Mouse (Mus musculus) thymus, postnatal 25 days (tissue): ENCODE data around the gene Cox6a1.
"Not testable (repeated sequence)": the region's sequence is repeated elsewhere in the genome, so short reads cannot be mapped to it uniquely, and the experiment has no call there.

ENCODE experiments used
- DNase-seq: peaks from one replicate; pipeline ENCODE4 v3.0.0; 2022

Gene Cox6a1

DNA sequence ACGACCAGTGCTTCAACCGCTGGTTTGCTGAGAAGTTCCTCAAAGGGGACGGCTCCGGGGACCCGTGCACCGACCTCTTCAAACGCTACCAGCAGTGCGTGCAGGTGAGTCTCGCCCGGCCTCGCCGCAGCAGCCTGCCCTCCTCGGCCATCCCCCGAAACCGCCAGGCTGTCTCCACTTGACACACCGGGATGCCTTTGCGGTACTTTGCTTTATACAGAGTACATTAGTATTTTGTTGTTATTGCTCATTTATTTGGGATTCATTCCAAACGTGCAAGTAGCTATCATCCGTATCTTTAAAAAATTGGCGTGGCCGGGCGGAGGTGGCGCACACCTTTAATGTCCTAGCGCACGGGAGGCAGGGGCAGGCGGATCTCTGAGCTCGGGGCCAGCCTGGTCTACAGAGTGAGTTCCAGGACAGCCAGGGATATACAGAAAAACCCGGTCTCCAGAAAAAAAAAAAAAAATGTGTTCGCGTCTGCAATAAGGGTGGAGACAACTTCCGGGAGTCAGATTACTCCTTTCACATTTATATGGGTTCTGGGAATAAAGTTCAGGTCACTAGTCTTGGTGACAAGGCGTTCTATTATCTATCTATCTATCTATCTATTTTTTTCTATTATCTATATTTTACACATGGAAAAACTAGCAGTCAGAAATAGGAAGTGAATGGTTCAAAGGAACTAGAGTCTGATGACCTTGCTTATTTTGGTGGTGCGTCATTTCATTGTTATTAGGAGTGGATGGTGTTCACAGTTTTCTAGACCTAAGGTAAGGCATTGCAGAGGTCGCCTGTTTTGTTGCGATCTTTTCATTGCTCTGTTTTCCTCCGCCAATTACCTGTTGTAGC, 7.2 kb downstream of the Cox6a1 start:
- no peak for DNase-seq

DNA sequence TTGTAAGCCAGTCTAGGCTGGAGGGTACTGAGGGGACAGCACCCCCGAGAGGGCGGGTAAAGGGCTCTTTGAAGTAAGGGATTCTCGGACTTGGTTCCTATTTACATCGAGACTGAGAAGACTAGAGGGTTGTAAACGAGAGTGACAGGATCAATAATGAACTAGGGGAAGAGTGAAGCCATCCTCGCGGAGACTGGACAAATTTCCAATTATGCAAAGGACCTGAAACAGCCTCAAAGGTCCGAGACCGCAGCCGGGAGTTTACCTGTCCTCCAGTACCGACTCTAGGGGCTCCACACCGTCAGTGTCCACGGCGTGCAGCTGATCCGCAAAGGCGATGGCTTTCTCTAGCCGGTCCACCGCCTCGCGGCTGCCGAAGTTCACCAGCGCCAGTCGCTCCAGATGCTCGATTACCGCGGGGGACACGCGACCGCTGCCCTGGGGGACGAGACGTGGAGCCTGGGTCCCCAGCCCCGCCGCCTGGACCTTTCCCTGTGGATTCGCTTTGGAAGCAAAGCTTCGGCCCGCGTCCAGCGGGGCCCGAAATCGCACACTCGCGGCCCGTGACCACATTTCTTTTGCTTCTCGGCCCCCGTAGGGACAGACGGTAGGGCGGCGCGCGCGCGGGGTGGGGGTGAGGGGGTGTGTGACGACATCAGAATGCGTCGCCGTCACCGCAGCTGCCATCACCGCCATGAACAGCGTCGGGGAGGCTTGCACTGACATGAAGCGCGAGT, 8.0 kb downstream of the Cox6a1 start, which contains the start of the genes Gatc and Triap1:
Gene Gatc, minus strand, starts transcription at position 602 of the 737 bp plus-strand sequence.
Gene Triap1, plus strand, starts transcription at position 649 of the 737 bp plus-strand sequence.
- DNase-seq = peak; percentile 85

DNA sequence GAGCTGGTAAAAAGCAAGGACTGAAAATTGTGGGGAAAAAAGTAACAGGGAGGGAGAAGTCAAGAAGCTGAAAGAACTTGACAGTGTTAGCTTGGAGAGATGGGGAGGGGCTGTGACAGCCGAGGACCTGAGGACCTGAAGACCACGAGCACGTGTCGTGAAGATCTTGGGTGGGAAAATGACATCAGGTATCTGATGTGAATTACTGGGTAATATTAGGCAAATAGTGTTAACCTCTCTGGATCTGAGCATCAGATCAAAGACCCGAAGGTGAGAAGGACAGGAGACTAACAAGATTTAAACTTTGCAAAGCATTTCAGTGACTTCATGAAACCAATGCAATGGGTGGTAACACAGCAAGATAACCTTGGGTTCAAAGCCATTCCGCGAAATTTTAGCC, 8.8 kb downstream of the Cox6a1 start:
- DNase-seq = no peak

GRCm38 (mm10) chr5:115333626-115334025, 15.2 kb downstream of the Cox6a1 start:
- no peak for DNase-seq

DNA sequence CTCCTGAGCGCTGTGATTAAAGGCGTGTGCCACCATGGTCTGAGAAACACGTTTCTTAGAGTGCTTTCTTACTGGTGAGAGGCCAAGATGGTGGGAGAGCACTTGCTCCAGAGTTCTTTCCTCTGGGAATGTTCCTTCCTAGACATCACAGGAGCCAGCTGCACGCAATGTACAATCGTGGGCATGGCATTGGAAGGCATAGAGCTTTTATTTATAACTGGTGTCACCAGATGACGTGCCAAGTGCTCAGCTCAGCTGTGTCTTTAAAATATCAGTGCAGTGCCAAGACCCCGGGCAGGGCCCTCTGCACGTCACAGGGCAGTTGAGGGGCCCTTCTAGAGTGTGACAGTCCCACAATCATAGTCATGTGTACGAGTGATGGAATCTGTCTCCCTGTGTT, 17.8 kb downstream of the Cox6a1 start:
- no peak for DNase-seq

GRCm38 (mm10) chr5:115327610-115328548, 20.9 kb downstream of the Cox6a1 start:
- DNase-seq = peak; percentile 56

GRCm38 (mm10) chr5:115326875-115327609, 21.7 kb downstream of the Cox6a1 start, which contains the start of gene Srsf9:
TSS of gene Srsf9 (plus strand) at chr5:115327177.
- peak; percentile 98 for DNase-seq

- DNase-seq = no peak
Observed at GRCm38 (mm10) chr5:115326256-115326831, 22.4 kb downstream of the Cox6a1 start.

DNA sequence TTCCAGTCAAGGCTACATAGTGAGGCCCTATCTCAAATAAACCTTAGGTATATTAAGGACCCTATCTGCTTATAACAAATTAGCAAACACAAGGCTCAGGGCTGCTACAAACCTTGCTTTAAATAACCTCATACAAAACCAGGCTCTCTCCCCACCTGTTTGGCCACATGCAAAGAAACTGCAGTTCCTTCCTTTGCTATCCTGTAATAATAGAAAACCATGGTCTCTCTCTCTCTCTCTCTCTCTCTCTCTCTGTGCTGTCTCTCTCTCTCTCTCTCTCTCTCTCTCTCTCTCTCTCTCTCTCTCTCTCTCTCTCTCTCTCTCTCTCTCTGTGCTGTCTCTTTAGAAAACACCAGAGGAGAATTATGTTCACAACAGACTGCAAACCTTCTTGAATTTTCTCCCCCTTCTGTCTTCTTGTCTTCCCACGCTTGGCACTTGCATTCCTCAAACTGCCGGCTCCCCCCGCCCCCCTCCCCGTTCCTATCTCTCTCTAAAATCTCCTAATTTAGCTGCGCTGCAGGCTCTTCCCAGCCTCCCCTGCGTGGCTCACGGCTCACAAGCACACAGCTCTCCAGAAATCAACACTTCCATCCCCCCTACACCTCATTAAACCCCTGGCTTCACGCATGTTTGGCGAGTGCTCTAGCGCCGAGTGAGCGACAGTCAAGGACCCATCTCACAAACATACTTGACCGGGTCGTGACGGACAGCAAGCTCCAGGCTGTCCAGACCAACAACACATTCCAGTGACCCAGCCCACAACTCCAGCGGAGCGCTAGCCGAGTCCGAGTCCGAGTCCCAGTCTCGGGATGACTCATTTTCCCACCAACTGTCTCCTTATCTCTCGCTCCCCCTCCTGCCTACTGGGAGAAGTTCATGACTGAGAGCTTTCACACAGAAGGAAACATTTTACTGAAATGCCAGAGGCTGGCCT, 29.5 kb downstream of the Cox6a1 start:
- peak; percentile 56 for DNase-seq

DNA sequence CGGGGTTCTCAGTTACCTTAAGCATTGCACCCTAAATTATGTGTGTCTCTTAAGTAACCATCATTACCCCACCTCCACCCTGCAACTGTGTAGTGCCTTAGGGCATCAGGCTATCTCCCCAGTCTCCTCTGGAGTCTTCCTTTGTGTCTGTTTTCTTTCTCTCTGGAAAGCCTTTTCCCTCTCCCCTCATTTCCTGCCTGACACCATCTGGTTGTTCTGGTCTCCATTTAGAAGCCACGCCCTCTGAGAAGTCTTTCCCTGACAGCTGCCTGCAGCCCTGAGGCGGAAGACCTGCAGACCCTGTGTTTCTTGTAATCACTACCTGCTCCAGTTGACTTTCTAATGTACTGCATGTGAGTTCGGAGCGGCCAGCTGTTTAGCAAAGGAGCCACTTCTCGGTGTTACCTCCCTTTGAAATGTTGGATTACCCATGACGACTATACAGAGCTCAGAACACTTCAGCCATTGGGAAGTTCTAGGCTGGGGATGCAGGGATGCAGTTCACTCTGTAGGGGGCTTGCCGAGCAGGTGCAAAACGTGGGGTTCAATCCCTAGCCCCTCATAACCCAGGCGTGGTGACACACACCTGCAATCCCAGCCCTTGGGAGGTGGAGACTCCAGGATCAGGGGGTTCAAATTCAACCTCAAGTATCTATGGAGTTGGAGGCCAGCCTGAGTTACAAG, 31.0 kb downstream of the Cox6a1 start:
- peak; percentile 66 for DNase-seq

- DNase-seq = no peak
Observed at GRCm38 (mm10) chr5:115316968-115317644, 31.7 kb downstream of the Cox6a1 start.

DNA sequence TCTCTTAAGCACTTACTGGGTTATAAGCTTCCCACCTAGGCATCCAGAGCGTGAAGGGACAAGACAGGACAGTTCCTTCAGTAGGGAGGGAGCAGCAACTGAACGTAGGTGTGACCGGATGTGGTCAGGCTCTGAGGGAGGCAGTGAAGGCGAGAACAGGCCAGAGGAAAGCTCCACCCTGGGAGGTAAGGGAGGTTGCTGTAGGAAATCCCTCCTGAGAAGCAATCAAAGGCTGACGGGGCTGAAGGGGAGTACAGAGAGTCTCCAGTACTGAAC, 35.2 kb downstream of the Cox6a1 start:
- DNase-seq = no peak

DNA sequence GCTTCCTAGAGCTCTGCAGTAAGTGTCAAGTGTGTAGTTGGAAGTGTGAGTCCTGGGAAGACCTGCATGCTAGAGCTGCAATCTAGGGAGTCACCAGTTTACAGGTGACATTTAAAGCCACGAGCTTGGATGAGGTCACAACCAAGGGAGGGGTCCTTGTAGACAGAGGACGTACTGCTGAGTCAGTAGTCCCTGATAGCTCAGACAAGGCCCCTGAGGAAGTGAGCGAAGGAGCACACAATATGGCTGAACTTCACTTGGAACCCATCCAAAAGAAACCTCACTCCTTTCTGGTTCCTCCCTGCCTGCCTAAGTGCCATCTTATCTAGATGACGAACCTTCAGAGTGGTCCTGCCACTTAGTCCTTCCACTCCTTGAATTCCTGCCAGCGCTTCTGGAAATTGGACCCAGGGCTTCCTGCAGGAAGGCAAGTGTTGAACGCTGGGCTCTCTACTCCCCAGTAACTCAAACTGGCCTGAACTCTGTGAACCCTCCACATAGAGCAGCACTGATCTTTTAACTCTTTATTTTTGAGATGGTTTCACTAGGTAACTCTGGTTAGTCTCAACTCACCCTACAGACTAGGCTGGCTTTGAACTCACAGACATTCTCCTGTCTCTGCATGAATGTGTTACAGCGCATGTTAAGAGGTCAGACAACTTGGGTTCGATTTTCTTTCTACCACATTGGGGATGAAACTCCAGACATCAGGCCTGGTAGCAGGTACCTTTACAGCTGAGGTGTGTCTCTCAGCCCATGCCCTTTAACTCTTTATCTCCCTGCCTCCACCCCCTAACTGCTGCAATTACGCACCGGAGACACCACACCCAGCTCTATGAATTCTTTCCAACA, 35.7 kb downstream of the Cox6a1 start:
- no peak for DNase-seq

- DNase-seq = no peak
Observed at GRCm38 (mm10) chr5:115312354-115312753, 36.4 kb downstream of the Cox6a1 start.

DNA sequence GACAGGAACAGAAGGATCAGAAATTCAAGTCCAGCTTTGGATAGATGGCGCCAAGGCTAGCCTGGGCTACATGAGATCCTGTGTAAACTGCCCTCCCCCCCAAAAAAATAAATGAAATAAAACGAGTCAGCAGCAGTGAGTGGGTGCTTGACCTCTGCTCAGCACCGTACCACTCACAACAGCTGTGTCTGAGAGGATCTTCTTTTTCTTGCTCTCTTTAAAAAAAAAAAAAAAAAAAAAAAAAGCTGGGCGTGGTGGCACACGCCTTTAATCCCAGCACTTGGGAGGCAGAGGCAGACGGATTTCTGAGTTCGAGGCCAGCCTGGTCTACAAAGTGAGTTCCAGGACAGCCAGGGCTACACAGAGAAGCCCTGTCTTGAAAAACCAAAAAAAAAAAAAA, 46.6 kb downstream of the Cox6a1 start:
- not testable (repeated sequence) for DNase-seq

DNA sequence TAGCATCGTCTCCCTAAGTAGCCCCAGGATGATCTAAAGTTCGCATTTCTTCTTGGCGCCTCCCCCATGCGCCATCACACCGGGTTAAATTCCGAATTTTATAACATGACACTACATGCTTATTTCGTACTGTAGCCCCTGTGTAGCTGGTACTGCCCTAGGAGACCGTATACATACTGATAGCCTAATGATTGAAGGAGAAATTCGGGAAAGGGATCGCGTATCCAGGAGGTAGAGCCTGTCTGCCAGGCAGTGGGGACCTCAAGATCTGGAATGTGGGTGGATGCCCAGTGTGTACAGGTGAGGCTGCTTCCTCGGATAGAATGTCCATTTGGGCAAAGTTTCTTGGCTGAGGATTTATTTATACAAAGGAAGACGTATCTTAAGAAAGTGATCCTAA, 47.2 kb downstream of the Cox6a1 start:
- no peak for DNase-seq

GRCm38 (mm10) chr5:115300792-115301614, 47.8 kb downstream of the Cox6a1 start, which contains the start of gene Dynll1:
TSS of gene Dynll1 (minus strand) at chr5:115300999.
- peak; percentile 100 for DNase-seq
